ENCODE assay signal across 10 mouse cellular contexts in the genomic region with DNA sequence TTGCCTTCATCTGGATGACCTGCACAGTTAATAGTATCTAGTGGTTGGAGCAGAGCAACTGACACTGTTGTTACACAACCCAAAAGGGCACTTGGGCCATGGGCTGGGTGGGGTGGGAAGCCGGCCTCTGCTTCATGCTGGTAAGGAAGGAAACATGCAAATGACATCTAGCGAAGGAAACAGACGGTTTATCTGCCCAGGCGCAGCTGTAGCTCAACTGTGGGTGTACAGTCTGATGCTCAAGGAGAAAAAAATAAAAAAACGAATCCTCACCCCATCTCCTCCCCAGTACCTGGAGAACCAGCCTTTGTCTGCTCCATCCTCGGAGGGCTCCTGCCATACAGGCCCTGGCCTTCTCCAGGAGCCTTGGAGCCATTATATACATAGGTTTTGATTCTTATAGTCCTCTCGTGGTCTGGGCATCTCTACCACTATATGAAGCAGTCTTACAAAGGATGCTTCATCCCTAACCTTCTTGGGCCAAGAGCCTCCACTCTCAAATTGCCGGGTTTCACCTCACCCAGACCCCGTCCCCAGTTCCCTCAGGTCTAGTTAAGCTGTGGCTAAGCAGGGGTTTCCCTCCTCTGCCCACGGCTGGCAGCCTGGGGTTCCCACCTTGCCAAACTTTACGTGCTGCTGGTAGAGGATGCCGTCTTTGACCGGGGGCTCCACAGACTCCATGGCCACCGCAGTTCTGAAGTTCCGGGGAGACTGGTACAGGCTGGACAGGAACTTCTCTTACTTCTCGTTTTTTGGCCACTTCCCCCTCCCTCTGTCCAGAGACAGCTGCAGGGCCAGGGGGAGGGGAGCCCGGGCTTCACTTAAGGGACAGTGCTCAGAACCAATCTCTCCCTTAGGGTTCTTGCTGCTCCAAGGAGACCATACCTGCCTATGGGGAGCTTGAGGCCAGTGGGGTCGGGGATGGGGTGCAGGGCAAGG. TPM values are rescaled to one million over a fixed set of nuclear protein-coding genes. Genes with fewer than 3 reads are reported as not detected.
DNase-seq lines count a peak whose midpoint lies in the region; ATAC-seq and TF ChIP-seq lines count a peak whose summit lies in the region.
"Had no signal": no experiment of that assay in that cellular context is flagged by ENCODE, and none has a peak within 500 bp of the region (broad histone marks: within the 10 kb centered on the region; RNA-seq: fewer than 3 reads in every experiment).

No protein-coding gene starts in this region.

- peak; percentile 64 for ATAC-seq in liver, embryonic 14.5 days (ENCODE audit: insufficient read depth)
- ATAC-seq in kidney, embryonic 14.5 days (ENCODE audit: low FRiP score, low TSS enrichment): no peak

- H3K4me3 ChIP-seq in layer of hippocampus, adult 2 months: 0 out of 2 replicates have a peak overlapping the region, but pooled peaks have one; percentile 9
- 0 out of 4 replicates have a peak overlapping the region, but pooled peaks of 1 of the 2 experiments have one; percentile 19 for H3K4me3 ChIP-seq in liver, embryonic 14.5 days (ENCODE audit: insufficient read depth in 1 of 2, low read depth in 2 of 2, low read length in 2 of 2)
- peak overlapping the region; percentile 69 for H3K4me3 ChIP-seq in spleen, adult 2 months (ENCODE audit: extremely low read depth, insufficient read depth, insufficient read length)
- no peak overlapping the region for H3K4me3 ChIP-seq in kidney, embryonic 14.5 days (ENCODE audit: low read length)

- H3K9ac ChIP-seq in liver, embryonic 14.5 days (replicated peaks): no peak overlapping the region
- no peak overlapping the region for H3K9ac ChIP-seq in kidney, embryonic 14.5 days (ENCODE audit: low read depth, low read length)

- TF ChIP-seq CTCF in layer of hippocampus, adult 2 months (conservative IDR thresholded peaks at IDR 0.05): no peak
- TF ChIP-seq CTCF in liver, embryonic 14.5 days (IDR thresholded peaks at IDR 0.05; ENCODE audit: low read depth): no peak
- TF ChIP-seq CTCF in spleen, adult 2 months (IDR thresholded peaks at IDR 0.05; ENCODE audit: extremely low read depth, insufficient read depth, insufficient read length, insufficient replicate concordance): no peak

- peak; percentile 65 for TF ChIP-seq EP300 in liver, embryonic 14.5 days (IDR thresholded peaks at IDR 0.05; ENCODE audit: low read depth)

- WGBS in liver, embryonic 14.5 days (ENCODE audit: insufficient replicate concordance): 16% methylated on average over 18 of the region's 18 CpGs
- 8% methylated on average over 18 of the region's 18 CpGs for WGBS in spleen, adult 2 months
- 78% methylated on average over 18 of the region's 18 CpGs for WGBS in kidney, embryonic 14.5 days

- no peak for DNase-seq in layer of hippocampus, adult 2 months (ENCODE audit: low spot score in 2 of 2)
- no peak for DNase-seq in layer of hippocampus, adult 9-11 months
- peak; percentile 54 for DNase-seq in brain, adult 2 months (ENCODE audit: low read depth, low spot score)
- no peak for DNase-seq in liver, embryonic 14.5 days (ENCODE audit: low read depth in 3 of 3, low spot score in 3 of 3)
- peak; percentile 54 to 65 for DNase-seq in spleen, adult 2 months (ENCODE audit: low read depth in 1 of 2, low spot score in 2 of 2)
- DNase-seq in adipocyte (ENCODE audit: low spot score): no peak
- DNase-seq in left cerebral cortex, postnatal 10 days (ENCODE audit: extremely low spot score in 1 of 2, low spot score in 2 of 2): no peak
- DNase-seq: cerebellum, postnatal 14 days; kidney, postnatal 14 days had no signal

- no peaks in the 10 kb centered on the region for H3K27me3 ChIP-seq in liver, embryonic 14.5 days (ENCODE audit: control insufficient read depth, insufficient read depth, low read length)
- no peaks in the 10 kb centered on the region for H3K27me3 ChIP-seq in spleen, adult 2 months (ENCODE audit: control insufficient read depth, insufficient read depth, low read length)
- no peaks in the 10 kb centered on the region for H3K27me3 ChIP-seq in kidney, embryonic 14.5 days (ENCODE audit: control insufficient read depth, insufficient read depth, low read length)

- H3K4me1 ChIP-seq in liver, embryonic 14.5 days (replicated peaks; ENCODE audit: control insufficient read depth in 2 of 2, insufficient read depth in 2 of 2, low read length in 1 of 2): peaks cover 0 to 19% of the 10 kb centered on the region in 2 experiments; a peak in 2 of 4 replicates
- H3K4me1 ChIP-seq in spleen, adult 2 months (ENCODE audit: control insufficient read depth, insufficient read depth, insufficient read length): peaks cover 23% of the 10 kb centered on the region; the same call in 1 of the 2 replicates
- H3K4me1 ChIP-seq in kidney, embryonic 14.5 days (ENCODE audit: control insufficient read depth, insufficient read depth, low read length): peaks cover 6% of the 10 kb centered on the region

- H3K4me2 ChIP-seq in liver, embryonic 14.5 days (ENCODE audit: low read depth): no peak overlapping the region; the same call in 1 of the 2 replicates
- H3K4me2 ChIP-seq in kidney, embryonic 14.5 days (replicated peaks; ENCODE audit: low read depth, low read length): no peak overlapping the region

- TF ChIP-seq POLR2A in spleen, adult 2 months (IDR thresholded peaks at IDR 0.05; ENCODE audit: low read depth, low read length): peak; percentile 46; the same call in 1 of the 2 replicates

- peaks cover 7% of the 10 kb centered on the region for H3K36me3 ChIP-seq in liver, embryonic 14.5 days (replicated peaks; ENCODE audit: control insufficient read depth, insufficient read depth, low read depth)
- H3K36me3 ChIP-seq in spleen, adult 2 months (ENCODE audit: control insufficient read depth, insufficient read depth, low read length): peaks cover 32% of the 10 kb centered on the region
- peaks cover 42% of the 10 kb centered on the region for H3K36me3 ChIP-seq in kidney, embryonic 14.5 days (ENCODE audit: control insufficient read depth, insufficient read depth, low read length)

- intact Hi-C loops in left cerebral cortex, postnatal 10 days (cut with DNase I): no loop called here

- no peaks in the 10 kb centered on the region for H3K9me3 ChIP-seq in liver, embryonic 14.5 days (ENCODE audit: control insufficient read depth, low read length)
- H3K9me3 ChIP-seq in kidney, embryonic 14.5 days (ENCODE audit: control insufficient read depth, low read length): no peaks in the 10 kb centered on the region

- peak overlapping the region; percentile 68; the same call in 1 of the 2 replicates for H3K27ac ChIP-seq in layer of hippocampus, adult 2 months
- no peak overlapping the region for H3K27ac ChIP-seq in liver, embryonic 14.5 days
- H3K27ac ChIP-seq in spleen, adult 2 months (ENCODE audit: insufficient read depth, low read length): peak overlapping the region; percentile 99
- H3K27ac ChIP-seq in kidney, embryonic 14.5 days (ENCODE audit: low read depth, low read length): no peak overlapping the region

RNA-seq across cellular contexts. Expression of gene Dok3, which starts 1.0 kb away (rescaled TPM):
- 10 to 100 TPM; 12.2 to 13.7 TPM for total RNA-seq in layer of hippocampus, adult 2 months (2021)
- 4.7 and 4.8 TPM in 2 replicates for polyA plus RNA-seq in liver, embryonic 14.5 days (2012; rRNA removed)
- 2.9 and 3.0 TPM in 2 replicates for polyA plus RNA-seq in liver, embryonic 14.5 days (2014; fragmentation: Nextera tagmentation; extraction: Ambion mirVana)
- 248 and 364 TPM in 2 replicates for polyA plus RNA-seq in spleen, adult 2 months (2012; rRNA removed)
- 1.9 and 2.2 TPM in 2 replicates for polyA plus RNA-seq in kidney, embryonic 14.5 days (2014; fragmentation: Nextera tagmentation; extraction: Ambion mirVana)
- 1 to 10 TPM; 4.3 to 4.5 TPM for total RNA-seq in left cerebral cortex, postnatal 10 days (2021)

RNA-seq across cellular contexts. Expression of gene Ddx41, which starts 8.4 kb away (rescaled TPM):
- total RNA-seq in layer of hippocampus, adult 2 months (2021): 10 to 100 TPM; 56.2 to 60.6 TPM
- polyA plus RNA-seq in liver, embryonic 14.5 days (2012; rRNA removed): 18.9 and 29.4 TPM in 2 replicates
- polyA plus RNA-seq in liver, embryonic 14.5 days (2014; fragmentation: Nextera tagmentation; extraction: Ambion mirVana): 23.6 and 27.0 TPM in 2 replicates
- 101 and 113 TPM in 2 replicates for polyA plus RNA-seq in spleen, adult 2 months (2012; rRNA removed)
- polyA plus RNA-seq in kidney, embryonic 14.5 days (2014; fragmentation: Nextera tagmentation; extraction: Ambion mirVana): 94.1 and 94.7 TPM in 2 replicates
- 10 to 100 TPM; 42.0 to 43.4 TPM for total RNA-seq in left cerebral cortex, postnatal 10 days (2021)

RNA-seq across cellular contexts. Expression of gene Pdlim7, which starts 14.6 kb away (rescaled TPM):
- total RNA-seq in layer of hippocampus, adult 2 months (2021): 10 to 100 TPM; 97.4 to 99.9 TPM
- 11.5 and 13.7 TPM in 2 replicates for polyA plus RNA-seq in liver, embryonic 14.5 days (2012; rRNA removed)
- 15.3 and 18.6 TPM in 2 replicates for polyA plus RNA-seq in liver, embryonic 14.5 days (2014; fragmentation: Nextera tagmentation; extraction: Ambion mirVana)
- 38.3 and 46.2 TPM in 2 replicates for polyA plus RNA-seq in spleen, adult 2 months (2012; rRNA removed)
- 136 and 141 TPM in 2 replicates for polyA plus RNA-seq in kidney, embryonic 14.5 days (2014; fragmentation: Nextera tagmentation; extraction: Ambion mirVana)
- total RNA-seq in left cerebral cortex, postnatal 10 days (2021): 10 to 100 TPM; 60.1 to 61.4 TPM

RNA-seq across cellular contexts. Expression of gene Dbn1, which starts 40.2 kb away (rescaled TPM):
- 100 to 1,000 TPM; 396 to 403 TPM for total RNA-seq in layer of hippocampus, adult 2 months (2021)
- polyA plus RNA-seq in liver, embryonic 14.5 days (2012; rRNA removed): 5.1 and 5.3 TPM in 2 replicates
- polyA plus RNA-seq in liver, embryonic 14.5 days (2014; fragmentation: Nextera tagmentation; extraction: Ambion mirVana): 3.7 and 4.1 TPM in 2 replicates
- polyA plus RNA-seq in spleen, adult 2 months (2012; rRNA removed): 12.8 and 14.2 TPM in 2 replicates
- 118 and 164 TPM in 2 replicates for polyA plus RNA-seq in kidney, embryonic 14.5 days (2014; fragmentation: Nextera tagmentation; extraction: Ambion mirVana)
- total RNA-seq in left cerebral cortex, postnatal 10 days (2021): 100 to 1,000 TPM; 350 to 366 TPM

RNA-seq across cellular contexts. Expression of gene Fam193b, which starts 42.8 kb away (rescaled TPM):
- total RNA-seq in layer of hippocampus, adult 2 months (2021): 10 to 100 TPM; 95.3 to 97.7 TPM
- 18.3 and 20.9 TPM in 2 replicates for polyA plus RNA-seq in liver, embryonic 14.5 days (2012; rRNA removed)
- 4.0 and 5.0 TPM in 2 replicates for polyA plus RNA-seq in liver, embryonic 14.5 days (2014; fragmentation: Nextera tagmentation; extraction: Ambion mirVana)
- polyA plus RNA-seq in spleen, adult 2 months (2012; rRNA removed): 119 and 122 TPM in 2 replicates
- 36.7 and 39.3 TPM in 2 replicates for polyA plus RNA-seq in kidney, embryonic 14.5 days (2014; fragmentation: Nextera tagmentation; extraction: Ambion mirVana)
- 10 to 100 TPM; 65.8 to 67.6 TPM for total RNA-seq in left cerebral cortex, postnatal 10 days (2021)

Comparison
In these comparisons a context has a peak if more than half of its experiments do, and no peak if none do; other contexts are left out.
1. DNase-seq: peak in brain, adult 2 months (single experiment) and spleen, adult 2 months (2 of 2); none in layer of hippocampus, adult 2 months (0 of 2), layer of hippocampus, adult 9-11 months (single experiment), liver, embryonic 14.5 days (0 of 3), adipocyte (single experiment) and left cerebral cortex, postnatal 10 days (0 of 2).
2. H3K27ac ChIP-seq: peak in layer of hippocampus, adult 2 months (single experiment) and spleen, adult 2 months (single experiment); none in liver, embryonic 14.5 days (single experiment) and kidney, embryonic 14.5 days (single experiment).
3. RNA of gene Dok3, which starts 1.0 kb away (polyA plus RNA-seq): 248 to 364 TPM in spleen, adult 2 months; 2.9 to 4.8 TPM in liver, embryonic 14.5 days and 1.9 to 2.2 TPM in kidney, embryonic 14.5 days; every median in the first group is over 10 times any median in the second.